Mouse (Mus musculus) left cerebral cortex, adult 2 months (tissue): ENCODE data around the gene Xkr7. TPM values are rescaled to one million over a fixed set of nuclear protein-coding genes. Genes with fewer than 3 reads are reported as not detected.

Source experiments
- DNase-seq, 2 experiments: peaks; one replicate each; pipeline ENCODE4 v3.0.0; 2021 to 2022; ENCODE audit warnings: low spot score in 2 of 2, mixed read lengths in 1 of 2; ENCODE audit errors: extremely low spot score in 1 of 2
- H3K27ac ChIP-seq: fragments of 200-600 bp; 2 replicates; pipeline ENCODE4 v1.8.1; 2022
- H3K4me3 ChIP-seq: fragments of 200-600 bp; 2 replicates; pipeline ENCODE4 v1.8.1; 2022
- CTCF ChIP-seq: fragments of 200-600 bp; IDR thresholded peaks from 2 replicates; pipeline ENCODE4 v1.8.1; 2022; ENCODE audit warnings: antibody characterized with exemption, mild to moderate bottlenecking, moderate library complexity
- intact Hi-C: fragments of 180-260 bp; cut with DNase I; formaldehyde crosslinking; loops from one replicate; pipeline ENCODE4 v1.15.1; 2025
- total RNA-seq, 2 experiments: library from RNA; stranded (reverse); gene quantifications; 2 replicates each; pipeline ENCODE4 v1.2.3; 2021

Gene Xkr7
- total RNA-seq, 2 experiments from 2014 or later, result 5.0 to 5.3 TPM

DNA sequence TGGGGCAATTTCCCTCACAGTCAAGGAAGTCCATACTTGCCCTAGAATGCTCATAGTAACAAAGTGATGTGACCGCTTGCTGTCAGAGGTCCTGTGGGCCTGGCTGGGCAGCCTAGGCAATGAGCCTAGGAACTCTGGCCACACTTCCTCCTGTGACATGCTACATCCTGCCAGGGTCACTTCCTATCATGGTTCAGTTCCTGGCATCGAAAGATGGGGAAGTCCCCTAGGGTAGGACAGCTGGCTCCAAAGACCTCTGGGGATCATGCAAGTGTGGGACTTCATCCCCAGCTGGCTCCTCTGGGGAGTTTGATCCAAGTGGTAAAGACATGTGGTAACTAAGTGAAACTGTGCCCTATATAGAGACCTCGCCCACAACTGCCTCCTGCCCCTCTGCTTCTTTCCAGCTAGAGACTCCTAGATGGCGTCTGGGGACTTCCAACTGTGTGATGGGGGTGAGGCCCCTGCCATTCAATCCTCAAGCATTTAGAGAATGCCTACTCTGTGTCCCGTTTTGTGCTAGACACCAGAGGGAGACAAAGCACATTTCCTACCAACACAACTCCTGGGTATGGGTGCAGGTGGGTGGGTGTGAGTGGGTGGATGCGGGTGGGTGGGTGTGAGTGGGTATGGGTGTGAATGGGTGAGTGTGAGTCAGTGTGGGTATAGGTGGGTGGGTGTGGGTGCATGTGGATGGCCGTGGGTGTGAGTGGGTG is 52.8 kb downstream of the Xkr7 start:
- DNase-seq, result no peak
- TF ChIP-seq CTCF, result no peak
- H3K27ac ChIP-seq, result no peak overlapping the region
- intact Hi-C loops, result no loop called here
- no peak overlapping the region for H3K4me3 ChIP-seq

DNA sequence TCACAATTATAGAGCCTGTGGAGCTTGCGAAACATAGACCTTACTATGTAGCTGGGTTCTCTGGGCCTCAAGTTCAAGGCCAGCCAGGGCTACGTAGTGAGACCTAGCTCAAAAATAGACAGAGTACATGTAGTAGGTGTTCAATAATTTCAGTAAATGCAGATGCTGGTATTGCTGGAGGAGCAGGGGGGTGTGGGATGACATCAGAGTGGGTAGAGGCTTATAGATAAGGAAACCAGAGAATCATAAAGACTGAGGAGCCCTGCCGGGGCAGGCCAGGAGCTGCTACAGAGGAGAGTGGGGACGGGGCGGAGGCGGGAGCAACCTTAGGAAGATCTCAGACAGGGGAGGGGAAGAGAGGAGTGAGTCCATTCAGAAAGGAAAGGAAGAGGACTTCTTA is 53.9 kb downstream of the Xkr7 start:
- no peak overlapping the region for H3K4me3 ChIP-seq
- intact Hi-C loops, result loop anchor here (5.0 kb wide), 2 partner anchors 42 to 1098 kb away; no protein-coding TSS in a partner anchor
- no peak for DNase-seq
- TF ChIP-seq CTCF, result no peak
- no peak overlapping the region for H3K27ac ChIP-seq

DNA sequence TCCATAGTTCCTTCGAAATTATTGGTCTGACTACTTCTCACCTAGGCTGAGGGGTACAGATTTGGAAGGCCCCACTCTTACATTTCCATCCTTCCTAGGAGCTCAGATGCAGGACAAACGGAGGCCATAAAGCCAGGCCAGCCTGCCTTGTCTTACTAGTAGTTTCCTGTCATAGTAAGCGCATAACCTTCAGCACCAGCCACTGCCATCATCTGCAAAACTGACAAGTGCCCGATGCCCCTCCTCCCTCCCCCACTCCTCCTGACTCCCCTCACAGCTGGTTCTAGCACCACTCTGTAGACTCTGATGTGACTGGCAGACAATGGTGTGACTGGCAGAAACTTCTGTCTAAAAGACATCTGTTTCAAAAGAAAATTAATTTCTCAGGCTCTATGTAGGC is 54.5 kb downstream of the Xkr7 start:
- intact Hi-C loops, result loop anchor here (5.0 kb wide), 2 partner anchors 41 to 1099 kb away; no protein-coding TSS in a partner anchor
- Histone ChIP-seq H3K4me3 (no peak overlapping the region), H3K27ac (no peak overlapping the region)
- TF ChIP-seq CTCF, result no peak
- no peak for DNase-seq

DNA sequence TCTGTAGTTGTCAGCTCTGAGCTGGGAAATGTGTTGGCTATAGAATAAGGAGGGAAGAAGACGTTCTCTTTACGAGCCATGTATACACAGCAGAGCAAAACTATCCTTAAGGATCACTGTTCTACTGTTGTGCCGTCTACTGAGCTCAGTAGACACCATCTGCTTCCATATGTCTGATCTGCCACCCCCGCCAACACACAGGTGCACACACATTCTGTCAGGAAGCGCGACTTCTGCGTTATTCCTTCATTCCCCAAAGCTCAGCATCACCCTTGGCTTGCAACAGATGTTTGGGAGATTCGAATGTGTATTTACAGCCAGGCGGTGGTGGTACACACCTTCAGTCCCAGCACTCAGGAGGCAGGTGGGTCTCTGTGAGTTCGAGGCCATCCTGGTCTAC is 55.4 kb downstream of the Xkr7 start:
- H3K27ac ChIP-seq, result no peak overlapping the region
- no peak for TF ChIP-seq CTCF
- intact Hi-C loops, result loop anchor here (5.0 kb wide), 2 partner anchors 40 to 1100 kb away; no protein-coding TSS in a partner anchor
- no peak overlapping the region for H3K4me3 ChIP-seq
- no peak for DNase-seq

DNA sequence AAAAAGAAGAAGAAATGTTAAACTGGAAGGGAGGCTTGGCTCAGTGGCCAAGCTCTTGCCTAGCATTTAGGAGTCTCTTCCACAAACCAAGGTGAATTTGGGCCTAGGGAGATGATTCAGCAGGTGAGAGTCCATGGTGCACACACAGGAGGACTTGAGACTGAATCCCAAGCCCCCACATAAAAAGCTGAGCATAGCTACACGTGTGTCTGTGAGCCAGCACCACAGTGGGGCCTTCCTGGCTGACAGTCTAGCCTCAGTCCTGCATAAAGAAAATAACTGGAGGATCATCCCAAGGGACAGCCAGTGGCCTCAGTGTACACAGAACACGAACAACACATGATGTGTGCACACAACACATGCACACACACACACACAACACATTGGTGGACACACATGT is 57.7 kb downstream of the Xkr7 start:
- Histone ChIP-seq H3K4me3 (no peak overlapping the region), H3K27ac (no peak overlapping the region)
- intact Hi-C loops, result loop anchor here (5.0 kb wide), 2 partner anchors 38 to 1102 kb away; no protein-coding TSS in a partner anchor
- DNase-seq, result no peak
- TF ChIP-seq CTCF, result no peak

DNA sequence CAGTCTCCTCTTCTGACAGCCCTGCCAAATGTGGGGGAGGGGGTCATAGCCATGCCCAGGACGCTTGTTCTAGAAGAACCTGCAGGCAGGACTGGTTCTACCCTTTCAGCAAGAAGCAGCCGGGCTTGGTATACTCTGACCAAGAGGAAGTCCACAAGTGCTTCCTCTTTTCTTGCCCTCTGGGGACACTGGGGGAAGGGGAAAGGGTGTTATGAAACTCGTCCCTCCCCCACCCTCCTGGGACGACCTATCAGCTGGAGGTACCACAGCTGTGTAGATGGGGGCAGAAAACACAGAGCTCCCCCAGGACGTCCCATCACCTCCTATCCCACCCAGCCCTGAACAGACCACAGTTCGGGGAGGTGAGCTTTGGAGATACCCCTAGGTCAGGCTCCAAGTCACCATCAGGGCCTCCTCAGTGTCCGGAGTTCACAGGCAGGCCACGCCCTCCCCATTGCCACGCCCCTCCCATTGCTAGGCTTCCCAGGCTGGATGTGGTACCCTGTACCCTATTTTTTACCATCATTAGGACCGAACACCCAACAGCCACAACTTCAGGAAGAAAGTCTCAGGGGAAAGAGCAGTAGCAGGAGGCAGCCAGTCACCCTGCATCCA is 59.0 kb downstream of the Xkr7 start:
- no peak for DNase-seq
- no peak for TF ChIP-seq CTCF
- H3K27ac ChIP-seq, result no peak overlapping the region
- no peak overlapping the region for H3K4me3 ChIP-seq
- intact Hi-C loops, result no loop called here

Other genes with a start within 250 kb of the Xkr7 start
- gene Bcl2l1, start 200.1 kb upstream of the Xkr7 start, total RNA-seq, result 100 to 1,000 TPM; 133 to 135 TPM
- 1 to 10 TPM; 2.5 to 3.0 TPM for gene Tpx2, start 183.9 kb upstream of the Xkr7 start, total RNA-seq
- not detected for gene Mylk2, start 120.5 kb upstream of the Xkr7 start, total RNA-seq
- gene Foxs1, start 98.6 kb upstream of the Xkr7 start, total RNA-seq, result under 1 TPM; 0.34 to 0.44 TPM
- 10 to 100 TPM; 16.9 to 20.3 TPM for gene Dusp15, start 80.2 kb upstream of the Xkr7 start, total RNA-seq
- 1 to 10 TPM; 2.3 to 2.9 TPM for gene Ttll9, start 69.4 kb upstream of the Xkr7 start, total RNA-seq
- 10 to 100 TPM; 55.5 to 60.5 TPM for gene Pdrg1, start 16.4 kb upstream of the Xkr7 start, total RNA-seq
- gene Ccm2l, start 34.1 kb downstream of the Xkr7 start, total RNA-seq, result 1 to 10 TPM; 5.4 to 6.2 TPM
- gene Hck, start 76.6 kb downstream of the Xkr7 start, total RNA-seq, result 1 to 10 TPM; 2.0 to 2.1 TPM
- gene Tm9sf4, start 129.5 kb downstream of the Xkr7 start, total RNA-seq, result 100 to 1,000 TPM; 112 to 118 TPM
- gene Tspyl3, start 193.6 kb downstream of the Xkr7 start, total RNA-seq, result 10 to 100 TPM; 24.6 to 26.5 TPM
- gene Plagl2, start 209.6 kb downstream of the Xkr7 start, total RNA-seq, result 1 to 10 TPM; 6.0 to 6.2 TPM
- 10 to 100 TPM; 15.4 to 17.3 TPM for gene Pofut1, start 209.7 kb downstream of the Xkr7 start, total RNA-seq